Mouse (Mus musculus): ENCODE measurements around the gene Adcy7. TPM values are rescaled to one million over a fixed set of nuclear protein-coding genes. Genes with fewer than 3 reads are reported as not detected.

Adcy7 gene
- polyA plus RNA-seq, 1 experiment from 2014 or later, result 2.5 TPM

DNA sequence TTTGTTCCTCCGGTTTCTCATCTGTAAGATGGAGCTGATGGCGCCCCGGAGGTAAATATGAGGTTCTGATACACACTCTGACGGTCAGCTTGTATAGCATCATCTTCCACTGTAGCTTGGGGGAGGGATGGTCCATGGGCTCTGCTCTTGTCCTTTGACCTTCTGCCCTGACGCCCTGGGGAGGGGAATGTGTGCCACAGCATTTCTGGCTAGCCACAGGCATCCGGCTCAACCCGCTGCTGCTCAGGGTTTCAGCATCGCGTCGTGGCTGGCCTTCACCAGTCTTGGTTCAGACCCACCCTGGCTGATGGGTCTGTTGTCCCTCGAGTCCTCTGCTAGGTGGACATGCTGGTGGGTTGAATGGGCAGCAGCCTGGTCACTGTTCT, 19.1 kb downstream of the Adcy7 start:
- 92% methylated on average over 11 of the region's 11 CpGs for WGBS
- ATAC-seq (ENCODE audit: low FRiP score) (no peak), DNase-seq (ENCODE audit: low spot score) (no peak)
- H3K4me2 ChIP-seq (replicated peaks; ENCODE audit: low read depth, low read length), result no peak overlapping the region
- H3K4me3 ChIP-seq (ENCODE audit: low read depth, low read length), result no peak overlapping the region
- H3K9ac ChIP-seq (ENCODE audit: low read depth, low read length), result no peak overlapping the region
- no peak overlapping the region for H3K27ac ChIP-seq (ENCODE audit: low read depth, low read length)
- H3K27me3 ChIP-seq (ENCODE audit: control insufficient read depth, insufficient read depth, low read length), result no peaks in the 10 kb centered on the region
- no peaks in the 10 kb centered on the region for H3K4me1 ChIP-seq (replicated peaks; ENCODE audit: control insufficient read depth, insufficient read depth, low read length)
- no peaks in the 10 kb centered on the region for H3K9me3 ChIP-seq (ENCODE audit: control insufficient read depth, low read length)
- H3K36me3 ChIP-seq (ENCODE audit: control insufficient read depth, insufficient read depth, low read length), result no peaks in the 10 kb centered on the region

DNA sequence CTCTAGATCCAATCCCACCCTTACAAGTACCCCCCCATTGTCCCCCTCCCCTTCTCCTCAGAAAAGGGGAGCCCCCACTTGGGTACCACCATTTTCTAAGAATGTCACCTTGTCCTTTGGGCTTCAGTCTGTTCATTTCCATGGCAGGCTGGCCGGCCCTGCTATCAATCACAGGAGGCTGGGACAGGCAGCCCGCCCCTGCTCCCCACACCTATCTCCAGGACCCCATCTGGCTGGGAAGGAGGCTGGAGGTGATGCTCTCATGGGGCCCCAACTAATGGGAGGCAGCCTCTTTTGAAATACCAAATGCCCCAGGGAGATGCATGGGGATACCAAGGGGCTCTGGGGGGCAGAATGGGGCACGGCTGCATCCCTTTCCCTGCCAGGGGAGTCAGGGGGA, 20.7 kb downstream of the Adcy7 start:
- WGBS, result 83% methylated on average over 3 of the region's 3 CpGs
- no peak overlapping the region for H3K27ac ChIP-seq (ENCODE audit: low read depth, low read length)
- ATAC-seq (ENCODE audit: low FRiP score), result no peak

GRCm38 (mm10) chr8:88293590-88294356, 21.6 kb downstream of the Adcy7 start:
- no peaks in the 10 kb centered on the region for H3K27me3 ChIP-seq (ENCODE audit: control insufficient read depth, insufficient read depth, low read length)
- 85% methylated on average over 9 of the region's 9 CpGs for WGBS
- no peak overlapping the region for H3K4me3 ChIP-seq (ENCODE audit: low read depth, low read length)
- DNase-seq (ENCODE audit: low spot score), result no peak
- no peaks in the 10 kb centered on the region for H3K36me3 ChIP-seq (ENCODE audit: control insufficient read depth, insufficient read depth, low read length)
- H3K27ac ChIP-seq (ENCODE audit: low read depth, low read length), result no peak overlapping the region
- no peaks in the 10 kb centered on the region for H3K4me1 ChIP-seq (replicated peaks; ENCODE audit: control insufficient read depth, insufficient read depth, low read length)
- H3K9ac ChIP-seq (ENCODE audit: low read depth, low read length), result no peak overlapping the region
- H3K4me2 ChIP-seq (replicated peaks; ENCODE audit: low read depth, low read length), result no peak overlapping the region
- H3K9me3 ChIP-seq (ENCODE audit: control insufficient read depth, low read length), result no peaks in the 10 kb centered on the region
- no peak for ATAC-seq (ENCODE audit: low FRiP score)

More for the DNA sequence above, 20.7 kb downstream of the Adcy7 start:
- H3K9me3 ChIP-seq (ENCODE audit: control insufficient read depth, low read length), result no peaks in the 10 kb centered on the region
- no peaks in the 10 kb centered on the region for H3K27me3 ChIP-seq (ENCODE audit: control insufficient read depth, insufficient read depth, low read length)
- H3K4me1 ChIP-seq (replicated peaks; ENCODE audit: control insufficient read depth, insufficient read depth, low read length), result no peaks in the 10 kb centered on the region
- no peak overlapping the region for H3K4me3 ChIP-seq (ENCODE audit: low read depth, low read length)
- no peak overlapping the region for H3K4me2 ChIP-seq (replicated peaks; ENCODE audit: low read depth, low read length)
- no peaks in the 10 kb centered on the region for H3K36me3 ChIP-seq (ENCODE audit: control insufficient read depth, insufficient read depth, low read length)
- H3K9ac ChIP-seq (ENCODE audit: low read depth, low read length), result no peak overlapping the region
- no peak for DNase-seq (ENCODE audit: low spot score)

DNA sequence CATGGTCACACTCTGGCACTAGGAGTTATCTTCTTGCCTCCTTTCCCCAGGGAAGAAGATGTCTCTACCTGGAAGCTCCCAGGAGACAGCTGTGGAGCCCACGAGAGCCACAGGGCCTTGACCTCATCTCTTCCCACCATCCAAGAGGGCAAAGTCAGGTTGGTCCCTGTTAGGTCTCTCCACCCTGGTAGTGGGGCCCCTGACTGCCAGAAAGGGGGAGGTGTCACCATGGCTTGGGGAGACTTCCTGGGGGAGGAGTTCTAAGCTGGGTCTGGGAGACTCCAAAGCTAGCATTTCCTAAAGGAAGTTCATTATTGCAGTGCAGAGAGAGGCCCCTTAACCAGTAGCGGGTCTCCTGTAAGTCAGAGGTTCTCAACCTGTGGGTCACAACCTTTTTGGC, 22.8 kb downstream of the Adcy7 start:
- no peak for DNase-seq (ENCODE audit: low spot score)
- 85% methylated on average over 2 of the region's 2 CpGs for WGBS
- H3K27ac ChIP-seq (ENCODE audit: low read depth, low read length), result no peak overlapping the region

DNA sequence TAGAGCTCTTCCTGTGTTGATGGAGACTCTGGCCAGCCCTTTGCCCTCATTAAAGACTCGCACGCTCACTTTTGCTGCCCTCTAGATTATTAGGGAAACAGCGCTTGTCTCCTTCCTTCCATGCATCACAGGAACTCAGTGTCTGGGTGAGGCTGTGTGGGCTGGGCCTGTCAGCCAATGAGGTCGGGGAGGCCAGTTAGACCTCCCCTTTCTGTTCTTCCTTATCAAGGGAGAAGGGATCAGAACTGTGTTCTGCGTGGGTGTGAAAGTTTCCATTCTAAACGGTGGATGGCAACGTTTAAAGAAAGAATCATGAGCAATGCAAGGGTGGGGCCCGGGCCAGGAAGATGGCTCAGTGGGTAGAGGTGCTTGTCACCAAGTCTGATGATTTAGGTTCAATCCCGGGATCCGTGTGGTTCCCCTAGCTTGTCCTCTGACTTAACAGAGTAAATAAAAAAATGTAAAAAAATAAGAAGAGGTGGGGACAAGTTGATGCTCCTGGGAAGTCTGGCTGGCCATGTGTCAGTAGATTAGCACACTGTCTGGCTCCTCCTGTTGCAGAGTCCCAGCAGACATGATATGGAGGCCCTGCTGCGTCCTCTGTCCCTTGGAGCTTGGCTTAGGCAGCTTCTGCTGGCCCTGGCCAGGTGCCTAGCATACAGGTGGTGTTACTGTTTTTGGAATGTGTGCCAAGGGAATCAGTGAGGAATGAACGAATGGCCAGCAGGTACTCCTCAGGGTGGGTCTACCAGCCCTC, 26.0 kb downstream of the Adcy7 start:
- 67% methylated on average over 12 of the region's 12 CpGs for WGBS

More for the DNA sequence above, 22.8 kb downstream of the Adcy7 start:
- H3K4me1 ChIP-seq (replicated peaks; ENCODE audit: control insufficient read depth, insufficient read depth, low read length), result no peaks in the 10 kb centered on the region
- H3K36me3 ChIP-seq (ENCODE audit: control insufficient read depth, insufficient read depth, low read length), result no peaks in the 10 kb centered on the region
- no peak overlapping the region for H3K4me2 ChIP-seq (replicated peaks; ENCODE audit: low read depth, low read length)
- H3K27me3 ChIP-seq (ENCODE audit: control insufficient read depth, insufficient read depth, low read length), result no peaks in the 10 kb centered on the region
- H3K4me3 ChIP-seq (ENCODE audit: low read depth, low read length), result no peak overlapping the region
- H3K9me3 ChIP-seq (ENCODE audit: control insufficient read depth, low read length), result no peaks in the 10 kb centered on the region
- H3K9ac ChIP-seq (ENCODE audit: low read depth, low read length), result no peak overlapping the region
- ATAC-seq (ENCODE audit: low FRiP score), result no peak

GRCm38 (mm10) chr8:88298733-88299103, 26.5 kb downstream of the Adcy7 start:
- ATAC-seq (ENCODE audit: low FRiP score), result no peak
- no peak overlapping the region for H3K27ac ChIP-seq (ENCODE audit: low read depth, low read length)

More for the DNA sequence above, 26.0 kb downstream of the Adcy7 start:
- no peak overlapping the region for H3K4me3 ChIP-seq (ENCODE audit: low read depth, low read length)
- no peaks in the 10 kb centered on the region for H3K9me3 ChIP-seq (ENCODE audit: control insufficient read depth, low read length)
- DNase-seq (ENCODE audit: low spot score) (no peak), ATAC-seq (ENCODE audit: low FRiP score) (no peak)
- H3K4me2 ChIP-seq (replicated peaks; ENCODE audit: low read depth, low read length), result no peak overlapping the region
- no peaks in the 10 kb centered on the region for H3K27me3 ChIP-seq (ENCODE audit: control insufficient read depth, insufficient read depth, low read length)
- H3K4me1 ChIP-seq (replicated peaks; ENCODE audit: control insufficient read depth, insufficient read depth, low read length), result peaks cover 2% of the 10 kb centered on the region
- H3K27ac ChIP-seq (ENCODE audit: low read depth, low read length), result no peak overlapping the region
- H3K9ac ChIP-seq (ENCODE audit: low read depth, low read length), result no peak overlapping the region
- H3K36me3 ChIP-seq (ENCODE audit: control insufficient read depth, insufficient read depth, low read length), result no peaks in the 10 kb centered on the region

DNA sequence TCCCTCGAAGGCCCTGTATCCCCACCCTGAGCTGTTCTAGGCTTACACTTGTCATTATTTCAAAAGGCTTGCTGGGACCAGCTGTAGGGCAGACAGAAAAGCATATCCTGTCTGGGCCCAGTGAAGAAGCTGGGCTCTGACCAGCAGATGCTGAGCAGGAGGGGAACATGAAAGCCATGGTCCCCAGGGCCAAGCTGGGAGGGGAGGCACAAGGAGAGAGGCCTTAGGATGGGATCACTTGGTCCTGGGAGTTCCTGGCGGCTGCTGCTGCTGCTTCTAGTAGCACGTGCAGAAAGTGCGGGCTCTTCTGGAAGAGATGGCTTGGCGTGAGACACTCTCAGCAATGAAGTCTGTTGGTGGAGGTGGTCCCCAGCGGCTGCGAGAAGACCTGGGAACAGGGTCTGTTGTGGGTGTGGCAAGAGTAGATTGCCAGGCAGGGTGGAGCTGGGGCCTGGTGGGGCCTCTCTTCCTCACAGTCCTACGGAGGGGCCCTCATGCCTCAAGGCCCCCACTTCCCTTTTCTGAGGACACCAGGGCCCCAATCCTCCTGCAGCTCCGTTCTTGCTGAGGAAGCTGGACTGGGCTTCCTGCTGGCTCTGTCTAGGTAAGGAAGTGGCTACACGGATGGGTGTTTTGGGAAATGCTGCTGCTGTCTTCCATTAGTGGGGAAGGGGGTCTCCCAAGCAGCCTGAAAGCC, 27.9 kb downstream of the Adcy7 start:
- 84% methylated on average over 10 of the region's 10 CpGs for WGBS
- no peak for ATAC-seq (ENCODE audit: low FRiP score)

More at GRCm38 (mm10) chr8:88298733-88299103, 26.5 kb downstream of the Adcy7 start:
- H3K9ac ChIP-seq (ENCODE audit: low read depth, low read length), result no peak overlapping the region
- no peak for DNase-seq (ENCODE audit: low spot score)
- WGBS, result 93% methylated on average over 10 of the region's 10 CpGs
- H3K36me3 ChIP-seq (ENCODE audit: control insufficient read depth, insufficient read depth, low read length), result no peaks in the 10 kb centered on the region
- no peak overlapping the region for H3K4me3 ChIP-seq (ENCODE audit: low read depth, low read length)
- H3K9me3 ChIP-seq (ENCODE audit: control insufficient read depth, low read length), result no peaks in the 10 kb centered on the region
- no peaks in the 10 kb centered on the region for H3K27me3 ChIP-seq (ENCODE audit: control insufficient read depth, insufficient read depth, low read length)
- peaks cover 2% of the 10 kb centered on the region for H3K4me1 ChIP-seq (replicated peaks; ENCODE audit: control insufficient read depth, insufficient read depth, low read length)
- H3K4me2 ChIP-seq (replicated peaks; ENCODE audit: low read depth, low read length), result no peak overlapping the region

DNA sequence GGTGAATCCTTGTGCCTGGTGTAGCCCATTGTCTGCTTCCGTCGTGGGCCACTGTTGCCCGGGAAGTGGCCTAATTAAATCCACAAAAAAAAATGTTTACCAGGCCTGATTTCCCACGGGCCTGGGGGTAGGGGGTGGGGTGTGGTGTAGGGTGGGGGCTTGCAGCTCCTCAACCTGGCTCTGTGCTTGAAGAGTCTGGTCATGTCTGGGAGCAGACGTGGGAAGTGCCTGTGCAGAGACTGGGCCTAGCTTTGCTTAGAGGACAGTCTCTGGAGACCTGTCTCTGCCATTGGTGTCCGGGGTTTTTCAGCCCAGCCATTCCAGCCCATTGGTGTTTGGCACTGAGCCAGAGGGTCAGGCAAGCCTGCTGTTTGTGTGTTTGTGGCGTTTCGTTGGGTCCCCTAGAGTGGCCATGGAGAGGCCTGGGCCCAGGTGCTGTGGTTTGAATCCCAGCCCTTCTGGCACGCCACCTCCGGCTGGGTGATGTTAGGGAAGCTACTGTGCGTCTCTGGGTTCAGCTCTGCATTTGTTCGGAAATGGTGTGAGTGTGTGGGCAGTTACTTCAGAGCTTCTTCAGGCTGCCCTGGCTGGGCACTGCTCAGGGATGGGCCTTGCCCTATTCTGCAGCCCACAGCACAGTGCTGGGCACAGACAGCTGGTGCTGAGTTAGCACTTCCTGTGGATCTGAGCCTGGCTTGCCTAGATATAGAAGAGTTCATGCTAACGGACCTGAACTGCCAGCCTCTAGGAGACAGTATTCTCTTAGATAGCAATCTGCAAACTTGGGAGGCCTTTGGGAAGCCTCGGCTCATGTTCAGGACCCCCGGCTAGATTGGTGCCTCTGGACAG, 29.6 kb downstream of the Adcy7 start:
- no peak overlapping the region for H3K4me3 ChIP-seq (ENCODE audit: low read depth, low read length)
- no peak for DNase-seq (ENCODE audit: low spot score)
- no peak overlapping the region for H3K9ac ChIP-seq (ENCODE audit: low read depth, low read length)
- WGBS, result 64% methylated on average over 15 of the region's 15 CpGs
- 0 out of 2 replicates have a peak overlapping the region, but pooled peaks have one; percentile 24 for H3K27ac ChIP-seq (ENCODE audit: low read depth, low read length)
- peaks cover 2% of the 10 kb centered on the region for H3K4me1 ChIP-seq (replicated peaks; ENCODE audit: control insufficient read depth, insufficient read depth, low read length)
- no peaks in the 10 kb centered on the region for H3K27me3 ChIP-seq (ENCODE audit: control insufficient read depth, insufficient read depth, low read length)
- no peaks in the 10 kb centered on the region for H3K36me3 ChIP-seq (ENCODE audit: control insufficient read depth, insufficient read depth, low read length)
- no peaks in the 10 kb centered on the region for H3K9me3 ChIP-seq (ENCODE audit: control insufficient read depth, low read length)
- no peak; the same call in 1 of the 2 replicates for ATAC-seq (ENCODE audit: low FRiP score)
- no peak overlapping the region for H3K4me2 ChIP-seq (replicated peaks; ENCODE audit: low read depth, low read length)

More for the DNA sequence above, 27.9 kb downstream of the Adcy7 start:
- DNase-seq (ENCODE audit: low spot score), result no peak
- Histone ChIP-seq H3K27ac (ENCODE audit: low read depth, low read length) (no peak overlapping the region), H3K9me3 (ENCODE audit: control insufficient read depth, low read length) (no peaks in the 10 kb centered on the region), H3K4me3 (ENCODE audit: low read depth, low read length) (no peak overlapping the region), H3K9ac (ENCODE audit: low read depth, low read length) (no peak overlapping the region), H3K27me3 (ENCODE audit: control insufficient read depth, insufficient read depth, low read length) (no peaks in the 10 kb centered on the region), H3K4me2 (replicated peaks; ENCODE audit: low read depth, low read length) (no peak overlapping the region), H3K4me1 (replicated peaks; ENCODE audit: control insufficient read depth, insufficient read depth, low read length) (peaks cover 2% of the 10 kb centered on the region), H3K36me3 (ENCODE audit: control insufficient read depth, insufficient read depth, low read length) (no peaks in the 10 kb centered on the region)

All from hindbrain, embryonic 11.5 days (tissue).